15 mouse cellular contexts compared by ENCODE assay signal in genomic region chr14:55061845-55062244, GRCm38 (mm10). TPM values are rescaled to one million over a fixed set of nuclear protein-coding genes. Genes with fewer than 3 reads are reported as not detected.
DNase-seq lines count a peak whose midpoint lies in the region; ATAC-seq and TF ChIP-seq lines count a peak whose summit lies in the region.
"Had no signal": no experiment of that assay in that cellular context is flagged by ENCODE, and none has a peak within 500 bp of the region (broad histone marks: within the 10 kb centered on the region; RNA-seq: fewer than 3 reads in every experiment).

No protein-coding gene starts in this region.

- peaks cover 11% of the 10 kb centered on the region for H3K4me1 ChIP-seq in limb, embryonic 11.5 days (ENCODE audit: control insufficient read depth, insufficient read depth, low read length)
- H3K4me1 ChIP-seq in liver, postnatal 0 days (ENCODE audit: insufficient read depth) = peaks cover 17% of the 10 kb centered on the region
- H3K4me1 ChIP-seq in kidney, embryonic 16.5 days (ENCODE audit: insufficient read depth, low read length) = peaks cover 14% of the 10 kb centered on the region

- 0 out of 2 replicates have a peak overlapping the region, but pooled peaks have one; percentile 74 for H3K27ac ChIP-seq in left cerebral cortex, adult 2 months
- H3K27ac ChIP-seq in limb, embryonic 11.5 days (replicated peaks; ENCODE audit: low read depth, low read length) = 0 out of 2 replicates have a peak overlapping the region, but pooled peaks have one; percentile 18
- H3K27ac ChIP-seq in liver, postnatal 0 days (ENCODE audit: low read depth) = peak overlapping the region; percentile 50; the same call in 1 of the 2 replicates
- H3K27ac ChIP-seq in kidney, embryonic 16.5 days (ENCODE audit: low read length) = no peak overlapping the region
- H3K27ac ChIP-seq: embryonic facial prominence, embryonic 13.5 days; intestine, embryonic 15.5 days; kidney, postnatal 0 days had no signal

- no peak for TF ChIP-seq CTCF in left cerebral cortex, adult 2 months (IDR thresholded peaks at IDR 0.05)
- TF ChIP-seq CTCF in liver, postnatal 0 days (IDR thresholded peaks at IDR 0.05; ENCODE audit: low read depth) = no peak

- peaks cover 4% of the 10 kb centered on the region; the same call in 1 of the 2 replicates for H3K27me3 ChIP-seq in limb, embryonic 11.5 days (ENCODE audit: control insufficient read depth, insufficient read depth, low read length)
- no peaks in the 10 kb centered on the region for H3K27me3 ChIP-seq in liver, postnatal 0 days (ENCODE audit: insufficient read depth, low read length)
- no peaks in the 10 kb centered on the region for H3K27me3 ChIP-seq in kidney, embryonic 16.5 days (ENCODE audit: insufficient read depth, low read length)
- H3K27me3 ChIP-seq: embryonic facial prominence, embryonic 13.5 days; midbrain, embryonic 15.5 days had no signal

- peaks cover 3% of the 10 kb centered on the region for H3K36me3 ChIP-seq in limb, embryonic 11.5 days (ENCODE audit: control insufficient read depth, insufficient read depth, low read length)
- H3K36me3 ChIP-seq in liver, postnatal 0 days (replicated peaks; ENCODE audit: insufficient read depth, low read length) = no peaks in the 10 kb centered on the region
- peaks cover 8% of the 10 kb centered on the region for H3K36me3 ChIP-seq in kidney, embryonic 16.5 days (ENCODE audit: insufficient read depth, low read length)
- H3K36me3 ChIP-seq: intestine, embryonic 15.5 days had no signal

- H3K4me2 ChIP-seq in limb, embryonic 11.5 days (ENCODE audit: low read depth, severe bottlenecking) = peak overlapping the region; percentile 25; the same call in 1 of the 2 replicates
- peak overlapping the region; percentile 65 for H3K4me2 ChIP-seq in liver, postnatal 0 days (ENCODE audit: low read depth, low read length)
- H3K4me2 ChIP-seq in kidney, embryonic 16.5 days (replicated peaks; ENCODE audit: low read depth, low read length) = no peak overlapping the region

- intact Hi-C loops in left cerebral cortex, adult 2 months (cut with DNase I) = loop anchor here (5.0 kb wide), 1 partner anchor 35 kb away; no protein-coding TSS in a partner anchor

- peak; percentile 51 for DNase-seq in cerebellum, adult 9-11 months
- no peak for DNase-seq in cerebellum, adult 8-10 months
- no peak for DNase-seq in left cerebral cortex, adult 2 months (ENCODE audit: extremely low spot score in 1 of 2, low spot score in 2 of 2)
- DNase-seq in left cerebral cortex, adult 18-20 months (ENCODE audit: low spot score in 2 of 2) = no peak
- no peak for DNase-seq in limb, embryonic 11.5 days (ENCODE audit: low spot score)
- DNase-seq in liver, postnatal 0 days = no peak
- DNase-seq: adrenal gland, adult 2 months; lung, adult 2 months; retina, postnatal 1 day had no signal

- WGBS in limb, embryonic 11.5 days = 35% methylated on average over 7 of the region's 7 CpGs
- WGBS in liver, postnatal 0 days (ENCODE audit: insufficient replicate concordance) = 50% methylated on average over 7 of the region's 7 CpGs
- WGBS in kidney, embryonic 16.5 days = 44% methylated on average over 7 of the region's 7 CpGs

- no peaks in the 10 kb centered on the region for H3K9me3 ChIP-seq in limb, embryonic 11.5 days (ENCODE audit: control insufficient read depth, low read length)
- no peaks in the 10 kb centered on the region for H3K9me3 ChIP-seq in liver, postnatal 0 days (ENCODE audit: low read length)
- no peaks in the 10 kb centered on the region for H3K9me3 ChIP-seq in kidney, embryonic 16.5 days (ENCODE audit: low read length)
- H3K9me3 ChIP-seq: embryonic facial prominence, embryonic 13.5 days; intestine, embryonic 15.5 days; midbrain, embryonic 15.5 days had no signal

- H3K9ac ChIP-seq in limb, embryonic 11.5 days (ENCODE audit: low read length) = no peak overlapping the region
- no peak overlapping the region for H3K9ac ChIP-seq in liver, postnatal 0 days (replicated peaks)
- H3K9ac ChIP-seq in kidney, embryonic 16.5 days (replicated peaks; ENCODE audit: low read length) = no peak overlapping the region
- H3K9ac ChIP-seq: intestine, embryonic 15.5 days had no signal

- ATAC-seq in limb, embryonic 11.5 days (ENCODE audit: insufficient number of reproducible peaks, low FRiP score, low TSS enrichment, low read depth) = 0 out of 2 replicates have a peak, but pooled peaks have one; percentile 44
- no peak for ATAC-seq in liver, postnatal 0 days
- no peak for ATAC-seq in kidney, embryonic 16.5 days (ENCODE audit: low FRiP score, low TSS enrichment)
- ATAC-seq in granulocyte monocyte progenitor cell, adult 5-6 weeks (replicated peaks; ENCODE audit: poor library complexity, severe bottlenecking) = no peak

- TF ChIP-seq EP300 in liver, postnatal 0 days (IDR thresholded peaks at IDR 0.05; ENCODE audit: low read depth) = no peak

- no peak overlapping the region for H3K4me3 ChIP-seq in left cerebral cortex, adult 2 months
- H3K4me3 ChIP-seq in limb, embryonic 11.5 days (ENCODE audit: low read depth, low read length) = no peak overlapping the region
- H3K4me3 ChIP-seq in liver, postnatal 0 days (ENCODE audit: low read depth, low read length) = no peak overlapping the region
- no peak overlapping the region for H3K4me3 ChIP-seq in kidney, embryonic 16.5 days (ENCODE audit: low read length)
- H3K4me3 ChIP-seq: intestine, embryonic 15.5 days; midbrain, embryonic 15.5 days had no signal

RNA-seq across cellular contexts. Expression of gene Zfhx2, which starts 30.3 kb away (rescaled TPM):
- 10 to 100 TPM; 47.0 to 61.6 TPM for total RNA-seq in left cerebral cortex, adult 2 months (2021)
- total RNA-seq in left cerebral cortex, adult 18-20 months (2021) = 10 to 100 TPM; 41.8 to 44.5 TPM
- polyA plus RNA-seq in limb, embryonic 11.5 days (2014; fragmentation: Nextera tagmentation; extraction: Ambion mirVana) = 4.8 and 5.5 TPM in 2 replicates
- 0.78 and 1.0 TPM in 2 replicates for polyA plus RNA-seq in liver, postnatal 0 days (2015; fragmentation: Nextera tagmentation; extraction: Ambion mirVana)
- 4.3 and 6.0 TPM in 2 replicates for polyA plus RNA-seq in kidney, embryonic 16.5 days (2015; fragmentation: Nextera tagmentation; extraction: Ambion mirVana)
- total RNA-seq in granulocyte monocyte progenitor cell, adult 5-6 weeks (2014; fragmentation: Nextera tagmentation) = 3.0 and 5.2 TPM in 2 replicates
- 0.26 and 0.82 TPM in 2 replicates for total RNA-seq in granulocyte monocyte progenitor cell, adult 5-6 weeks (2017)

RNA-seq across cellular contexts. Expression of gene Thtpa, which starts 32.7 kb away (rescaled TPM):
- total RNA-seq in left cerebral cortex, adult 2 months (2021) = 10 to 100 TPM; 18.1 to 22.8 TPM
- total RNA-seq in left cerebral cortex, adult 18-20 months (2021) = 10 to 100 TPM; 22.9 to 23.1 TPM
- 22.3 and 23.1 TPM in 2 replicates for polyA plus RNA-seq in limb, embryonic 11.5 days (2014; fragmentation: Nextera tagmentation; extraction: Ambion mirVana)
- 5.9 and 7.0 TPM in 2 replicates for polyA plus RNA-seq in liver, postnatal 0 days (2015; fragmentation: Nextera tagmentation; extraction: Ambion mirVana)
- polyA plus RNA-seq in kidney, embryonic 16.5 days (2015; fragmentation: Nextera tagmentation; extraction: Ambion mirVana) = 27.1 and 28.9 TPM in 2 replicates
- 11.9 and 16.2 TPM in 2 replicates for total RNA-seq in granulocyte monocyte progenitor cell, adult 5-6 weeks (2014; fragmentation: Nextera tagmentation)
- total RNA-seq in granulocyte monocyte progenitor cell, adult 5-6 weeks (2017) = 10.0 and 13.0 TPM in 2 replicates

RNA-seq across cellular contexts. Expression of gene Ap1g2, which starts 44.5 kb away (rescaled TPM):
- 1 to 10 TPM; 7.7 to 9.5 TPM for total RNA-seq in left cerebral cortex, adult 2 months (2021)
- 10 to 100 TPM in 1 of 2 experiments, 1 to 10 TPM in 1; 9.5 to 10.2 TPM for total RNA-seq in left cerebral cortex, adult 18-20 months (2021)
- polyA plus RNA-seq in limb, embryonic 11.5 days (2014; fragmentation: Nextera tagmentation; extraction: Ambion mirVana) = 9.9 and 10.6 TPM in 2 replicates
- polyA plus RNA-seq in liver, postnatal 0 days (2015; fragmentation: Nextera tagmentation; extraction: Ambion mirVana) = 7.8 and 9.6 TPM in 2 replicates
- polyA plus RNA-seq in kidney, embryonic 16.5 days (2015; fragmentation: Nextera tagmentation; extraction: Ambion mirVana) = 23.2 and 23.3 TPM in 2 replicates
- total RNA-seq in granulocyte monocyte progenitor cell, adult 5-6 weeks (2014; fragmentation: Nextera tagmentation) = 56.6 and 87.9 TPM in 2 replicates
- total RNA-seq in granulocyte monocyte progenitor cell, adult 5-6 weeks (2017) = 12.4 and 15.1 TPM in 2 replicates

RNA-seq across cellular contexts. Expression of gene Ngdn, which starts 46.6 kb away (rescaled TPM):
- 10 to 100 TPM; 26.7 to 30.7 TPM for total RNA-seq in left cerebral cortex, adult 2 months (2021)
- 10 to 100 TPM; 30.6 to 32.0 TPM for total RNA-seq in left cerebral cortex, adult 18-20 months (2021)
- 99.5 and 100 TPM in 2 replicates for polyA plus RNA-seq in limb, embryonic 11.5 days (2014; fragmentation: Nextera tagmentation; extraction: Ambion mirVana)
- 30.6 and 32.0 TPM in 2 replicates for polyA plus RNA-seq in liver, postnatal 0 days (2015; fragmentation: Nextera tagmentation; extraction: Ambion mirVana)
- 87.0 and 88.8 TPM in 2 replicates for polyA plus RNA-seq in kidney, embryonic 16.5 days (2015; fragmentation: Nextera tagmentation; extraction: Ambion mirVana)
- 50.2 and 65.5 TPM in 2 replicates for total RNA-seq in granulocyte monocyte progenitor cell, adult 5-6 weeks (2014; fragmentation: Nextera tagmentation)
- total RNA-seq in granulocyte monocyte progenitor cell, adult 5-6 weeks (2017) = 62.7 and 75.3 TPM in 2 replicates

RNA-seq across cellular contexts. Expression of gene Jph4, which starts 54.9 kb away (rescaled TPM):
- total RNA-seq in left cerebral cortex, adult 2 months (2021) = 100 to 1,000 TPM; 300 to 347 TPM
- 100 to 1,000 TPM; 279 to 305 TPM for total RNA-seq in left cerebral cortex, adult 18-20 months (2021)
- polyA plus RNA-seq in limb, embryonic 11.5 days (2014; fragmentation: Nextera tagmentation; extraction: Ambion mirVana) = 0.17 and 0.18 TPM in 2 replicates
- polyA plus RNA-seq in liver, postnatal 0 days (2015; fragmentation: Nextera tagmentation; extraction: Ambion mirVana) = not detected in 2 replicates
- 0.45 and 0.51 TPM in 2 replicates for polyA plus RNA-seq in kidney, embryonic 16.5 days (2015; fragmentation: Nextera tagmentation; extraction: Ambion mirVana)
- not detected in 2 replicates for total RNA-seq in granulocyte monocyte progenitor cell, adult 5-6 weeks (2014; fragmentation: Nextera tagmentation)
- not detected in 2 replicates for total RNA-seq in granulocyte monocyte progenitor cell, adult 5-6 weeks (2017)

Comparison
In these comparisons a context has a peak if more than half of its experiments do, and no peak if none do; other contexts are left out.
1. RNA of gene Zfhx2, which starts 30.3 kb away (total RNA-seq): 47.0 to 61.6 TPM in left cerebral cortex, adult 2 months and 41.8 to 44.5 TPM in left cerebral cortex, adult 18-20 months; 0.26 to 5.2 TPM in granulocyte monocyte progenitor cell, adult 5-6 weeks; every median in the first group is over 4 times any median in the second.